Mouse (Mus musculus): Measurements from ENCODE around the gene Samd15.
"Not testable (repeated sequence)": the region's sequence is repeated elsewhere in the genome, so short reads cannot be mapped to it uniquely, and the experiment has no call there.

Gene Samd15

DNA sequence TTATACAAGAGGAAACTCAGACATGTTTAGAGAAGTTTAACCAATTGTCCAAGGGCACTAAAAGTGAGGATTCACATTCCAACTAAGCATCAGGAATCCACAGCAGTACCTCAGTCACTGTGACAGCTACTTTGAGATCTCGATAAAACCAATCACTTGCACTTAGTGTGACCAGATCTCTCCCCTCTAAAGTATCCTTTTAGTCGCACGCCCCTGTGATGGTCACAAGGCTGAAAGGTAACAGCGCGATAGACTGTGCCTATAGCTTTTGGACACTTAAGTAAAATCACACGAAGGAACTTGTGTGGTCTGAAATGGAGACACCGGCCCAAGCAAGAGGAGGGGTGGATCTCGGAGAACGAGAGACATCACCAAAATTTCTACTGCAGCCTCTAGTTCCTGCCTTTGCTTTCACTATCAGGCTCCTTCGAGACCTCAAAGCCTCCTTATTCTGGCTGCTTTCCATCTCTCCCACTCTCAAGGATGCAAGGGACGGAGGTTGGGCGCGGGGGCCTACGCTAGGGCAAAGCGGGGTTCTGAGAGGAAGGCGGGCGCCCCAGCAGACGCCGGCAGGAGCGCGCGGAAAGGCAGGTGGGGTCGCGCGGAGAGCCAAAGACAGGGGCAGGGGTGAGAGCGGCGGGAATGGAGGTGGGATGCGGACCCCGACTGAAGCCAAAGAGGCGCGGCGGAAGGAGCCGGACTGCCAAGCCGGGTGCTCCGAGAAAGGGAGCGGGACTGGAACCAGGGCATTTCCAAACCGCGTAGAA lies at the start of gene Samd15:
Gene Samd15, plus strand, starts transcription at position 518 of the 767 bp plus-strand sequence.
- peak; percentile 10 for DNase-seq (ENCODE audit: low spot score)

DNA sequence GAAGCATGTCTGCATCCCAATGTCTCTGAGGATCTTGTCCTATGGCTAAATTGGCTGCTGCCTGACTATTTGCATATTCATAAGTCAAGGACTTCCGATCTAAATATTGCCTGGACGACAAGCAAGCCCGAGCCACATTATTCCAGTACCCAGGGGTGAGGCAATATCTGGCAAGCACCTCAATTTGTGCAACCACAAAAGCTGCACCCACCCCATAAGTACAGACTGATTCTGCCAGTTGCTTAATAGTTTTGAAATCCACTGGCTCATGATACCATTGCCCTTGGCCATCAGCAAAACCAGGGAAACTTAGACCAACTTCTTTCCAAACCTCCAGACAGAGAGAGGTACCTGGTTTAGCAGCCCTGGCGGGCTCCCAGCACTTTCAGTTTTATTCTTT lies 45.1 kb upstream of the Samd15 start:
- not testable (repeated sequence) for DNase-seq (ENCODE audit: low spot score)

GRCm38 (mm10) chr12:87157361-87157760 lies 42.2 kb upstream of the Samd15 start:
- no peak for DNase-seq (ENCODE audit: low spot score)

GRCm38 (mm10) chr12:87158099-87158498 lies 41.4 kb upstream of the Samd15 start:
- no peak for DNase-seq (ENCODE audit: low spot score)

- no peak for DNase-seq (ENCODE audit: low spot score)
Observed at GRCm38 (mm10) chr12:87160310-87160709, 39.2 kb upstream of the Samd15 start.

- peak; percentile 21 for DNase-seq (ENCODE audit: low spot score)
Observed at GRCm38 (mm10) chr12:87160815-87161214, 38.7 kb upstream of the Samd15 start.

GRCm38 (mm10) chr12:87175194-87175946 lies 24.2 kb upstream of the Samd15 start:
- no peak for DNase-seq (ENCODE audit: low spot score)

GRCm38 (mm10) chr12:87177631-87178030 lies 21.9 kb upstream of the Samd15 start:
- DNase-seq (ENCODE audit: low spot score), result no peak

DNA sequence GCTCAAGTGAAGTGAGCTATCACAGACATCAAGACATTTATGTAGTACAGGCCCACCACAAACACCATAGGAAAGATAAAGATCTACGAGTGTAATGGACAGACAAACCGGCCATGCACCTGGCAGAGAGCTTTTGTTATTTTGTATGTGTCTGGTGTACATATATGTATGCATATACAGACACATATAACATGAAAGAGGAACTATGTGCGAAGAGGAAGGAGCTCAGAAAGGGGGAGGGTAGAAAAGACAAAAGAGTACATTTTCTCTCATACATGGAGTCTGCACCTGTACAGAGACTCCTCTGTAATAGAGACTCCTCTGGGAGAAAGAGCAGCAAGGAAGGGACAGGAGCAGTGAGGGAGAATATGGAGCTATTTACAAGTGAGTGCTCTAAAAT lies 6.5 kb upstream of the Samd15 start:
- DNase-seq (ENCODE audit: low spot score), result no peak

DNA sequence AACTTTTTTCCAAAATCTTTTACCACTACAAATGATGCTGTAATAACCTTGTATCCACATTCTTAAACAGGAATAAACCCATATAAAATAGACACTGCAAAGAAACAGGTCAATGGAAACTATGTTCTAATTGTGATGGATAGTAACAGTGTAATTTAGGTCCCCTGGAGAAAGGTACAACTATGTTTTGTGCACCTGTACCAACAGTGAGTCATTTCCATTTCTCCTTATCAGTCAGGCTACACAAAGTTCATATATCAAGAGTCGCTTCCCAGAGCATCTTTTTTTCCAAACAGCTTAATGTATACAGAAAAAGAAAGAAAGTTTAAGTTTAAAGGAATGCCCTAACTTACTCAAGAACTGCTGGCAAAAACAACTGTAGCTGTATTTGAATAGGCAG lies 4.5 kb upstream of the Samd15 start:
- DNase-seq (ENCODE audit: low spot score), result no peak

DNA sequence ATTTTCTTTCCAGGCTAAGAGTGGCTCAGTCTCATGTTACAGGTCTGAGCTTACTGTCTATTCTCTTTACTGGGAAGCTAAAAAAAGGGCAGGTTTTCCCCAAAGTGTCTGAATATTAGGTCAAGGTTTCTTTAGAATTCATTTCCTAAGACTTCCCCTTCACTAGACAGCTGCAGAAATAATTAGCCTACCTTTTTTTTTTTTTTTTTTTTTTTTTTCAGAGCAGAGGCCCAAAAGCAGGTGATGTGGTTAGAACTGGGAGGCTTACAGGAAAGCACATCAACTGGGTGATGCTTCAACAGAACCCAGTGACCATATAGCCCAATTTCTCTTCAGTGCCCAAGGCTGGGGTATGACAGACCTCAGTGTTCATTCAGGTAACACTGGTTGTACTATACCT lies 3.2 kb upstream of the Samd15 start:
- no peak for DNase-seq (ENCODE audit: low spot score)

- no peak for DNase-seq (ENCODE audit: low spot score)
Observed at GRCm38 (mm10) chr12:87198792-87199191, 731 bp upstream of the Samd15 start.

- peak; percentile 45 for DNase-seq (ENCODE audit: low spot score)
Observed at GRCm38 (mm10) chr12:87199973-87200586, 557 bp downstream of the Samd15 start, which contains the start of gene Tmed8. Tmed8 (minus strand) TSS chr12:87200454.

- DNase-seq (ENCODE audit: low spot score), result no peak
Observed at GRCm38 (mm10) chr12:87201694-87202093, 2.2 kb downstream of the Samd15 start.

DNA sequence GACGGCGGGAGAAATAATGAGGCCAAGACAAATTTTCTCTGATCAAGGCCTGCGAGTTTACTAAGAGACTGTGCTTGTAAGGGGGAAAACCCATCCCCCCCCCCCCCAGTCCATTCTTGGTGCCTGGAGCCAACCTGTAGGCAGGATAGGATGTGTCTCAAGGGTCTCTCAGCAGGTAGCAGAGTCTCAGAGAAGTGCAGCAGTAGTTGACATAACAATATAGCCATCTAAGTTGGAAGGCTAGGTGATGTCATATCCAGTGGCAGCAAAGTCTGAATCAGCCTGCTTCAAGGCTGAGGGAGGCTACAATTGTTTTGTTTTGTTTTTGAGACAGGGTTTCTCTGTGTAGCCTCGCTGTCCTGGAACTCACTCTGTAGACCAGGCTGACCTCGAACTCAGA lies 6.3 kb downstream of the Samd15 start:
- DNase-seq (ENCODE audit: low spot score), result not testable (repeated sequence)

GRCm38 (mm10) chr12:87212844-87213606 lies 13.5 kb downstream of the Samd15 start:
- DNase-seq (ENCODE audit: low spot score), result no peak

GRCm38 (mm10) chr12:87216053-87216452 lies 16.5 kb downstream of the Samd15 start:
- DNase-seq (ENCODE audit: low spot score), result no peak

GRCm38 (mm10) chr12:87217596-87217995 lies 18.1 kb downstream of the Samd15 start:
- DNase-seq (ENCODE audit: low spot score), result no peak

- DNase-seq (ENCODE audit: low spot score), result no peak
Observed at GRCm38 (mm10) chr12:87219362-87219761, 19.8 kb downstream of the Samd15 start.

GRCm38 (mm10) chr12:87224950-87225349 lies 25.4 kb downstream of the Samd15 start:
- DNase-seq (ENCODE audit: low spot score), result no peak

DNA sequence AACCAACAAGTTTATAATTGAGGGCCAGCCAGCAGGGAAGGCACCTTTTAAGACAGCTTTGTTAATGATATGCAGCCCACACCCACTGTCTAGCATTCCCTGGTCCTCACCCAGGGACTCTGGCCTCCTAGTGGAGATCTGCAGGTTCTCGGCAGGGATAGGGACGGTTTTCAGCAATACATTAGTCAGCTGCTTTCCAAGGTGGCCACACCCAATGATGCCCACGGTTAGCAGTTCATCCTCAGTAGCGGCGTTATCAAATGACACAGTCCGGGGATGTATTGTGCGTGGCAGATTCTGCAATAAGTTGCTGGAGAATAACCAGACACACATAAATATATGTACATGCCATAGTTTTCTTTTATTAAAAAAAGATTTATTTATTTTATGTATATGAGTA lies 27.3 kb downstream of the Samd15 start:
- no peak for DNase-seq (ENCODE audit: low spot score)

DNA sequence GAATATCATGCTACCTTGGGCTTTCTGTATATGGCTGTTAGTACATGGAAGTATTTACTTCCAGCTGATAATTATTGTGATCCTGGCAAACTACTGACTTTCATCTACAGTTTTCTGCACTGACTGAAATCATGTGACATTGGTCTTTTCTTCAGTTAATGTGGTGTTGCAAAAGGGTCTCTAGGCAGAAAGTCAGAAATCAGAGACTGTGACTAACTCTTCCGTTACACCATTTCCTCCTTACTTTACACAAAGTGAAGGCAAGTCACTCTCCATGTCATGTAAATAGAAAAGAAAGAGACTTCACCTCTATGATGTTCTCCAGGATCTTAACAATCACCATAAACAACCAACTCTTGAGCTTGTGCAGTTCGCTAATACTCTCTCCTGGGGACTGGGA lies 30.1 kb downstream of the Samd15 start:
- no peak for DNase-seq (ENCODE audit: low spot score)

All from c-Kit-positive CD71-positive TER-119-positive erythroid progenitor cells, embryonic 14.5 days (primary cell).